Mouse (Mus musculus) right cerebral cortex, adult 18-20 months (tissue): ENCODE data around the gene Casp7.
"Not testable (repeated sequence)": the region's sequence is repeated elsewhere in the genome, so short reads cannot be mapped to it uniquely, and the experiment has no call there.

Experiments used
- DNase-seq: peaks from one replicate; pipeline ENCODE4 v3.0.0; 2022; ENCODE audit warnings: mixed read lengths

Gene Casp7

DNA sequence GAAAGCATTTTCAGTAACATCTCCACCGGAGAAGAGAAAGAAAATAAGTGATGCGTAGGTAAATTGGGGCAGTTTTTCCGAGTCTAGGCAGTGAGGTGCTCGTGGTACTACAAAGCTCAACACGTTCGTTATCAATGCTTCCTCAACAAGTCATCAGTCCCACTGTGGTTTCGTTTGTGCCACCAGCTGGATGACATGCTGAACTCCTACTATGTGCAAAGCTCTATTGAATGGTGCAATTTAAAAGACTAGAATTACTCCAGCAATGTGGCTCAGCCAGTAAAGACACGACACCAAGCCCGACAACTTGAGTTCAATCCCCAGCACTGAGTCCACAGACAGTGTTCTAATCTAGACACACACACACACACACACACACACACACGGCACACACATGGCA is 10.8 kb upstream of the Casp7 start:
- no peak for DNase-seq

DNA sequence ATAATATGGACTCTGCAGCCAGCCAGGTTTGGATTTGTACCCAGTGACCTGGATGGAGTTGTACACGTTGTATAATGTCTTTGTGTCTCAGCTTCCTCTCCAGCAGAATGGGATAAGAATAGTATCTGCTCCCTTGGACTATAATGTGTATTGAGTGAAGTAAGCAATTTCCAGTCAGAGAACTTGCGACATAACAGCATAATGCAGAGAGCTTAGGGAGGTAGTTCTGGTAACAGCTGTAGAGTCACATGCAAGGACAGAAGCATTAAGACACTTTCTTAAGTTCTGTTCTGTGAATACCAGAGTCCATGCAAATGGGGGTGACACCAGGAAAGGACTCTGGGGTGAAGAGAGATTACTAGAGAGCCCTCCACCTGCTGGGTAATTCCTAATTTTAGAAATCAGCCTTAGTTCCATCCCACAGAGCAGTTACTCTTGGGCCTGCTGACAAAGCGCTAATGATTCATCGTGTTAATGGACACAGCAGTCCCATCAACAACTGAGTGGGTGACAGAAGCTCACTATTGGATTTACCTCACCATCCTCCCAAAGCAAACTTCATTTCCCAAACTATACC is 9.1 kb upstream of the Casp7 start:
- DNase-seq = no peak

DNA sequence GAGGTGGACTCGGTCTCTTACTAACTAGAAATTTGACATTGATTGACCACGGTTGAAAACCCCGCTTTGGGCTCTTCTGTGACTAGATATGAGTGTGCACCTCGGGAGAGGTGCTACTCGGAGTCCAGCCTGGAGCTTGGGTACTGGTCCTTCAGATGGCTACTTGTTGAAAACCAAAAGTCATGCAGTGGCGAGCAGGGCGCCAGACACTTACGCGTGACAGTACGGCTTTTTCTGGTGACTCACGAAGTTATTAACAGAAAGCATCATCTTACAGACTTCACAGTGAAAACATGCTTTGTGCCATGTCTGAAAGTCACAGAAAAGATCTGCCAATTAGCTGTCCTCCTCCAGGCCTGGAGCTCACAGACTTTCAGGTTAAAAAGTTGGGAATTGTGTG is 7.8 kb upstream of the Casp7 start:
- DNase-seq = no peak

DNA sequence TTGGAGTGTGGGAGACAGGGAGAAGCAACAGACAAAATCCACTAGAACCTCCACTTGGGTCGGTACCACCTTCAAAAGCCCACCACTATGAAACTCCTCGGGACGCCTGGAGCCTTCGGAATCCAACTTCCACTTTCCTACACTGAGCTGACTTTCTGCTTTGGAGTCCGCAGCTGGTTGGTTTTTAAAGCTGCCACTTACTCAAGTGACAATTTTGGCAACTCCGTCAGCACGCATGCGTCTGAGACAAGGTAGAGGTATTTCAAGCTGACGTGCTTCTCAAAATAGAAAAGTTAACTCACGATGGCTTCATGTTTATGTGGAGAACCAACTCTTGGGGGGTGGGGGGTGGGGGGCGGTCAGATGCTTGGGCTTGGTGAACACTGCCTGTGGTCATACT is 7.0 kb upstream of the Casp7 start, which contains the start of gene Nrap:
Gene Nrap (minus strand): TSS at position 159 of the 400 bp plus-strand sequence.
- DNase-seq = no peak

DNA sequence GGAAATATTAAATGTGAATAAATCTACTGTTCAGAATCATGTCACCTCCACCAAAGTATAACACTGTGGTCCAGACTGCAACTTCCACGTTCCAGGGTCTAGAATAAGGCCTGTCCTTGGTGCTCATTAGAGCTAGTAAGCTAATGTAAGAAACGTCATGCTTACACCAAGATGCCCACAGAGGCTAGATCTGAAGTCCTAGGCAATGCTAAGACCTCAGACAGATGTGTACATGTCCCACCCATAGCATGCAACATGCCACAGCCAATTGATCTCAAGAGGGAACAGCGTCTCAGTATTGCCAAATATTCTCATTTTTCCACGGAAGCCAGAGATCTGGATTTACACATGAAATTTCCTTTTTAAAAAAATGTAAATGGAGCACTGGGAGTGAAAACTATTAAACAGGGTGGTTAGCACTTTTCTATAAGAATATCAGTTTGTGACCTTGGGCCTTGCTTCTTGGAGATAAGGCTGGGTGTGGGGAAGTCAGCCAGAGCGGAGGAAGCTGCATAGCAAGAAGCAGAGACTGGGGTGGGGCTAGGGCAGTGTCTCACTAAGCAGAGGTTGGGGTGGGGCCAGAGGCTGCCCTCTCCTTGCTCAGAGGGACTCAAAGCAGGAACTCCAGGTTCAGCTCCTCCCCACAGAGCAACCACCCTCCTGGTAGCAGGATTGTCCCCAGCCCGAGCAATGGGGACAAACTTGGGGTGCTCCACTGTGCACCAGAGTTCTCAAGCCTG is 5.5 kb upstream of the Casp7 start:
- no peak for DNase-seq

DNA sequence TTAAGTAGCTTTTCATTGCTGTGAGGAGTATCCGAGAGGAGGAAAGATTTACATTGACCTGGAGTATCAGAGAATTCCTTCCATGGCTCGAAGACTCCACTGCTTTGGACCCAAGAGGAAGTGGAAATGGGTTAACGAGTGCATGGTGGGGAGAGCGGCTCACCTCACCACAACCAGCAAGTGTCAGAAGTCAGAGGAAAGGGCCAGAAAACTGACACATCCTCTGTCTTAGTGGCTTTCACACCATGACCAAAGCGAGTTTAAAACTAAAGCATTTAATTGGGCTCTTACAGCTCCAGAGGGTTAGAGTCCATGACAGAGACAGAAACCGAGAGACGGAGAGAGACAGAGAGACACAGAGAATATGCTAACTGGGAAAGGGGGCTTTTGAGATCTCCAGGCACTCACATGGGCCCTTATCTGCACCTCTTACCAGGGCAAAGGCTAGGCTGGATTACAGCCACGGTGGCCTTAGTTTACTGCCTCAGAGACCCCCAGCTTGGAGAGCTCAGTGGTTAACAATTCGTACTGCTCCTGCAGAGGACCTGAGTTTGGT is 3.5 kb upstream of the Casp7 start:
- no peak for DNase-seq

DNA sequence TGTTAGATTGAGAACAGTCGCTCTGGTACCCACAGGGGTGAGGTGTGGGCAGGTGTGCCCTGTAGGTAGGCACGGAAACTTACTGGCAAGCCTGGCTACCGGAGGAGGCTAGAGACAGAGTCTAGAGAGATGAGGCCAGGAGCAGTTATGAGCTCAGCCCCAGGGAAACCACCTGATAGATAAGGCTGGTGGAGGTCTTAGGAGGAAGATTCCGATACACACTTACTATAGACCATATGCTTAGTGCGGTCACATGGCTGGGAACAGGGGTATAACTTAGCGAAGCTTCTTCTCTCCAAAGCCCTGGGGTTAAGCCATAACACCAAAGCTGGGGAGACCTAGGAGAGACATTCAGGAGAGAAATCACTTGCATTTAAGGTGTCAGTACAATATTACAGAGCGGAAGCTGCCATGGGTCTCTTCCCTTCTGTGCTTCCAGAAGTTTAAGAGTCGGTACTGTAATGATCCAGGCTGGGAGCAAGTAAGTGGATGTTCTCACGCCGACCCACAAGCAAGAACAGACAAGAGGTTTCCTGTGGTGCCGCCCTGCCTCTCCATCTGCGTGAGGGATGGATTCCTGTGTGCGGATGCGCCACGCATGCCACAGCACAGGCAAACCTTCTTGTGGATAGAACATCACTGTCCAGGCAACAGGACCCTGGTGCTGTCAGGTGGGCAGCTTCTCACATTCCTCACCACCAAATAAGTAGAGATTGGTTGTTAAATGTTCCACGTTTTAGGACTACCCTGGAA is 1.6 kb upstream of the Casp7 start:
- no peak for DNase-seq

DNA sequence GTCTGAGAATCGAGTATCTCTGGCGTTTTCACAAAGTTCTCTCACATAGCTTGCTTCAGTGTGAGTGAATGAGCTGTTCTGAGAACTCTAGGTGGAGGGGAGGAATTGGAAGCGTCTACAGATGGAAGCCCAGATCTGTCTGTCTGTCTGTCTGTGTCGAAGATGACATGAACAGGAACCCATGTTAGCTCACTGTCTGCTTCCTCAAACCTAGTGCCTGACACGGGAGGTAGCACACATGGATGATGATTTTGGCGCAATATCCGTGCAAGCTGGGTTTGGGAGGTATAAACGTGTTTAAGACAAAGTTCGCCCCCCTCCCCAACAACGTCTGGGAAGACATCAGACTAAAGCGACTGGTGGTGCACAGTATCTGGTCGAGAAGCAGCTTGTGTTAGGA is 702 bp upstream of the Casp7 start:
- DNase-seq = no peak

DNA sequence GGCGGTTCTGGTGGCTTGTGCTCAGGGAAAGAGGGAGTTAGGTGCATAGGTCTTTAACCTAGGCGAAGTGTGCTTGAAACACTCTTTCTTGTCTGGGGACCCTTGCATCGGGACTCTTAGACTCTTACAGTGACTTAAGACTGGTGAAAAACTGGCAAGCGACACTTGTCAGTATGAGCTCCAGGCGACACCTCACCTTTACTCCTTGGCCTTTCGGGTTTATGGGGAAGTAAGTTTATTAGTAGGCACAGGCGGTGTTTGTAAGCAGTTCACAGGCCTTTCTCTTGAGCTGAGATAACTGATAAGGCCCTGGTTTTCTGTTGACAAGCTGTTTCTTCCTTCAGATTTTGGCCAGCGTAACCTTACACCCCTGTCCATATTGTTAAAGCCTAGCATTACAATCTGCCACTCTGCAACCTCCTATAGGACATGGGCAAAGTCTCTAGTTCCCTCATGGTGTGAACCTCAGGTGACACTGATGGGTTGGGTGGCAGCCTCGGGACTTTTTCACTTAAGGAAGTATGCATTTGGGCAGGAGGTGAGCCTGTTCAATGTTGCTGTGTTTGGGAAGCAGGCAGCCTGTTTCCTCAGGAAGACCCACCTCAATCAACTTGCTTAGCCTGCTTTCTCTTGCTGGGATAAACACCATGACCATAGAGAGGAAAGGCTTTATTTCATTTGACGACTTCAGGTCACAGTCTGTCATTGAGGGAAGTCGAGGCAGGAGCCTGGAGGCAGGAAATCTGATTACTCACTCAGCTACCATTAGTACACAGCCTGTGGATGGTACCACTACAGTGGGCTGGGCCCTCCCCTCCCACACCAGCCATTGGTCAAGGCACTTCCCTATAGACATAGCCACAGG is 966 bp downstream of the Casp7 start:
- no peak for DNase-seq

DNA sequence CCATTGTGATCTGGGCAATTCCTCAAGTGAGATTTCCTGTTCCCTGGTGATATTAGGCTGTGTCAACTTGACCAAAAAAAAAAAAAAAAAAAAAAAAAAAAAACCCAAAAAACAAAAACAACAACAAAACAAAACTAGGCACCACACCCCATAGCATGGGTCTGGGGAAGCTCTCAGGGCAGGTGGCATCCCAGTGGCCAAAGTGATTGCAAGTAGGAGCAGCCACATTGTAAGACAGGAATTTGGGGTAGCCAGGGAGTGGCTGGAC is 1.5 kb downstream of the Casp7 start:
- no peak for DNase-seq

DNA sequence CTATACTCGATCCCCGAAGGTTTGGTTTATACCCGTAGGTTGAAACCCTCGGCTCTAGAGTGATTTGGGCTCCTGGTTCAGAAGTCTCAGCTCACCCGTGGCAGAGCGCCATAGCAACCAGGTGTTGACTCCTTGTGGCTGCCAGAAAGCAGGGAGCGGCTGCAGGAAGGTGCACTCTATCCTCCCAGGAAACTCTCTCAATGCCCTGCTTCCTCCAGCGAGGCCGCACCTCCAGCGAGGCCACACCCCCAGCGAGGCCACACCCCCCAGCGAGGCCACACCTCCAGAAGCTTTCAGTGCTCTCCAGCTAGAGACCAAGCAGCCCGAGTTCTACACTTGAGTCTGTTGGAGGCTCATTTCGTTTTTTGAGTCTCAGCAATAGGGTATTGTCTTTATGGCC is 3.3 kb downstream of the Casp7 start:
- DNase-seq = peak; percentile 21

DNA sequence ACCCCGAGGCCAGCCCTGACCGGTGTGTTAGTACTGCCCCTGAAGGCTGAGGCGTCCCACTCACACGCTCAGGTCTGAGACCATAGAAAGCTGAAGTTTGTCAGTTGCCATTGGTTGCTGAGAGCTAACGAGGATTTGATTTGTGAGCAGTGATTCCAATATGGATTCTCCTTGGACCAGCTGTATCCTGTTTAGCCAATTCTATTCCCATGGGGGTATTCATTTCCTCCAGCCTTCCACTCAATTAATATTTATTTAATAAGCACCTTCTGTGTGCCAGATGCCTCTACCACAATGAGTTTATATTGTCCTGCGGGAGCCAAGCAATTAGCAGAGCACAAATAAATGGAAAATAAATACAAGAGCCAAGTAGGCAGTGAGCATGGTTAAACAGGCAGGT is 4.9 kb downstream of the Casp7 start:
- no peak for DNase-seq

DNA sequence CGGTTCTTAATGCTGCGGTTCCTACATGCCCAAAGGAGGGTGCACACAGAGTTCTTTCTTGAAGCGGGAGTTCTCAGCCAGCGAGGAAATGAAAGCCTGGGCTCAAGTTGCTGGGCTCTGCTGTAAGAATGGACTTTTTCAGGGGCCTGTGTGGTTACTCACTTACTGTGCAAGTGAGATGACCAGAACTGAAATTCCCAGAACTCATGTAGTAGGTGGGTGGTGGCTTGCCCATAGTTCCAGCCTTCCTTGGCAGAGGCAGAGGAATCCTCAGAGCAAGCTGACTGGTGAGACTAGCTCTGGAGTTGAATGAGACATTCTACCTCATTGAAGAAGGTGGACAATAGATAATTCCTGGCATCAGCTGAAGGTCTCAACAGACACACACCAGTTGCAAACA is 8.9 kb downstream of the Casp7 start:
- DNase-seq = no peak

DNA sequence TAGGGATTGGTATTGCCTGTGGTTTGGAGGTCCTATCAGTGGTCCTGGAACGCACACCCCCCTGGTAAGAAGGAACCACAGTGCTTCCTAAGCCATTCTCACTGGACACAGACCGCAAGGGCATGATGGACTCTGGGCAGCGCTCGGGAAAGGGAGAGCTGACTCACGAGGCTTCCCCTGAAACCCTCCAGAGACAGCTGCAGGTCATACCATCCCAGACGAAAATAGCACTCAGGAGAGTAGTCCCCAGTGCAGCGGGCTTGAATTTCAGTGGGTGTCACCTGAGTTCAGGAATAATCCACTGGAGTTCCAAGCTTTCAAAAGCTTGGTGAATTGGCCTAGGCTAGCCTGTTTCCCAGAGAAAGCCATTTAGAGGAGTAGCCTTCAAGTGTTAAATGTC is 9.7 kb downstream of the Casp7 start:
- no peak for DNase-seq

DNA sequence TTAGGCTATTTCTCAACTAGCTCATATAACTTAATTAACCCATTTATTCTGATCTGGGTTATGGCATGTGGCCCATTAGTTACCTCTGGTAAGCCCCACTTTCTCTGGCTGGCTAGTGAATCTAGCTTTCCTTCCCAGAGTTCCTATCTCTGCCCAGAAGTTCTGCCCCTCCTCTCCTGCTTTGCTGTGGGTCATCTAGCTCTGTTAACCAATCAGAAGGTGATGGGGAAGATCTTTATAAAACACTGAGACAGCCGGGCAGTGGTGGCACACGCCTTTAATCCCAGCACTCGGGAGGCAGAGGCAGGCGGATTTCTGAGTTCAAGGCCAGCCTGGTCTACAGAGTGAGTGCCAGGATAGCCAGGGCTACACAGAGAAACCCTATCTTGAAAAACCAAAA is 13.0 kb downstream of the Casp7 start:
- not testable (repeated sequence) for DNase-seq

DNA sequence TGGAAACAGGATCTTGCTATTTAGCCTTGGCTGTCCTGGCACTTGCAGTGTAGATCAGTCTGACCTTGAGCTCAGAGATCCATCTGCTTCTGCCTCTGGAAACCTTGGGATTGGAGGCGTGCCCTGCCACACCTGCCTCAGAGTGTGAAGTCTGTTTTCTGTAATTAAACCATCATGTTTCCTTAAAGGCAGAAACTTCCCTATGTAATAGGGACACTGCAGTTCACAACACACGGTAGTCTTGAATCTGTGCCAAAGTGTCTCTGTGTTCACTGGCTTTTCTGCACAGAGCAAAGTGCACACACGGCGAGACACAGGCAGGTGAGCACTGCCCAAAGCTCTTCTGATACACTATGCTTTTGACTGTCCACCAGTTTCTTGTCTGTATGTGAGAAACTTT is 21.5 kb downstream of the Casp7 start:
- no peak for DNase-seq

DNA sequence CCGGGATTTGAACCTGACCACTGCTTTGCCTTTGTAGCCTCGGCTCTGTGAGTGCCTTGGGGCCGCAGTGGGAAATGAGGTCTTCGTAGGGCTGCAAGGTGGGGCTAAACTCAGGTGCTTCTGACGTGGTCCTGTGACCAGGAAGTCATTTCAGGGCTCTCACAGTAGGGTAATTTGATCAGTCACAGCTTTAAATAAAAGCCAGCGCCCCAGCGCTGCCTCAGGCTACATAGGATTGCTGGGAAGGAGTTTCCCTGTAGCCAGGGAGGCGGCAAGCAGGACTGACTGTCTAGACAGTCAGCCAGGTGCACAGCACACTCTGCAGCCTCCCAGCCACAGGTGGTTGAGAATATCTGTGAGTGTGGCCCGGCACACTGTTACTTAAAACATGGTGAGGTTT is 22.5 kb downstream of the Casp7 start:
- DNase-seq = no peak

DNA sequence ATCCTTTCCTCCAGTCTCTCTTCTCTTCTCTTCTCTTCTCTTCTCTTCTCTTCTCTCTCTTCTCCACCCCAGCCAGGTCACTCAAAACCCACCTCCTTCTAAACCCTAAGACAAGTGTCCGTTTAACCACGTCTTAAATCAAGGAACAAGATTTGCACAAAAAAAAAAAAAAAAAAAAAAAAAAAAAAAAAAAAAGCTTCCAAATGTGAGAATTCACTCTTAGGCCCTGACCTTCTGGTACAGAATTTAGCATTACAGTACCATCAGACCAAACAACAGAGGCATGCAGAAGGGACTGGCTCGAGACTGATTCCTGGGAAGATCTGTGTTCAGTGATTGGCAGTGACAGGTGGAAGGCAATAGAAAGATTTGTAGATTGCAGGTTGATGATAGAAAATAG is 23.4 kb downstream of the Casp7 start:
- DNase-seq = no peak

DNA sequence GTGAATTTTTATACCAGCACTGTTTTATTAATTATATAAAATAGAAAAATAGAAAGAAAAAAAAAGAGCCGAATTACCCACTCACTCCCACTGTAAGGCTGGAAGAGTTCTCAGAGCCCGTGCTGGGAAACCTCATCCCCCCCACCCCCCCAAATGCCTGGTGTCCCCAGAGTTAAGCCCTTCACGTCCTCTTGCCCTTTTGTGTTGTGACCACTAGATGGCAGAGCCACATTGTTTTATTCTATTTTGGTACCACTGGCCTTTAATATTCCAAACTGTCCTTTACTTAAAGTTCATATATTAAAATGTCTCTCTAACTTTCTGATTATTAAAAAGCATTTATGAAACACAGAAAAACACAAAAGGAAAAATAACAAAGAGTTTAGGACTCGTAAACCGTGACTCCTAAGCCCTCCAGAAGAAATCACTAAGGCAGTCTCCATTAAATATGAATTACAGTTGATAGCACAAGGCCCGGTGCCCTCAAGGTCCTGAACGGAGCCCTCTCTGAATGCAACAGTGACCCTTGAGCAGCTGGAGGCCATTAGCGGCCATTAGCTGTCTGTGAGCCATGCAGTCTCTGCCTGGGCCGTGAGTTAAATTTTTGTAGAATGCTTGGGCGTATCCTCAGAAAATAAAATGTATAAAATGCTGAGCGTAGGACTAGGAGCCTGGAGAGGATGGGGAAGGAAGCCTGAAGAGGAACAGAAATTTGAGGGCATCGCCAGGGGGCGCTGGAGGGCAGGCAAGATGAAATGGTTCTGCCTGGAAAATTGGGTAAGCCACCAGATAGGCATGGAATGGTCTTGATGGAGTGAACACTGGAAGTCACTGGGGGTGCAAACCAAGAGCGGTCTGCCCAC is 25.8 kb downstream of the Casp7 start:
- peak; percentile 93 for DNase-seq

DNA sequence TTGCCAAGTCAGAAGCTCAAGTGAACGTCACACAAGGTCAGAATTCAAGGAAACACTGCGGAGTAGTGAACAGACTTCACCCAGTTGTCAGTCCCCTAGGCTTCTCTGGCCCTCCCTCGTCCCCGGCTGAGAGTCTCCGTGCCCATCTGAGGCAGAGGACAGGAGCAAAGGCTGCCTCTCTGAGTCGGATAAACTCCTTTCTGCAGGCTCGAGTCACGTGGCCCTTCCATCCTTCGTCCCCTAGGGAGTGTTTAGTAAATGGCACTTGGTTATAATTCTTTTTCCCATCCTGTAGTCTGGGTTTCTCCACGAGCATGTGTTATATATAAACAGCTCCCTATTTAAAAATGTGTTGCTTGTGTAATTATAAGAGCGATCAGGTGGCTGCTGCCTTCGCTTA is 26.4 kb downstream of the Casp7 start:
- peak; percentile 51 for DNase-seq

DNA sequence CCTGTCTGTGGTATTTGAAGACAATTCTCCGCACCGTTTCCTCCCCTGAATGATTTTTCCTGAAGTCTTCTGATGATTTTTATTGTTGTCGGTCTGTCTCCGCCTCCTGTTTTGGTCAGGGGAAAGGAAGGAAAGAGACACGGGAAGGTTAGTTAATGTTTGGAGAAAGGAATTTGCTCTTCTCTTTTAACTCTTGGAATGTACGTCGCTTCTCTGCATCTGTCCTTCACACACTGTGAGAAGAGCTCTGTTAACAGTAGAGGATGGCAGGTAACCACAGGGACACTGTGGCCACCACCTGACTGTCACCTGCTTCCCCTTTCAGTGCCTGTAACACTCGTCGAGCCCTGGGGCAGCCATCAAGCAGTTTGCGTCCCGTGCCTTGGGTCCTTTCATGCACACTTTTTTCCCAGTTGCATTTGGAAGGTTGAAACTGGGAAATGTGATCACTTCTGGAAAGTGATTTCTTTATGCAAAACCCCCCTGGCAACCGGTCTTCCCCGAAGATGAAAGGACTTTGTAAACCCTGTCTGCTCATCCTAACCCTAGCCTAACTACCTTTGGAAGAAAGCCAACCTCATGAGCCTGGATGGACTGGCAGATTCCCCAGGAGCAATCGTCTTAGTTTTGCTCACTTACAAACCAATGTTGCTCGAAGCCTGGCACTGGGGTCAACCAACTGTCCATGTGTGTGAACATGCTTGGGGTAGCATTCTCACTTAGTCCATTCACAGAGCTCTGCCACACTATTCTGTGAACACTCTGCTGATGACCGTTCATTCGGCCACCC is 27.9 kb downstream of the Casp7 start:
- DNase-seq = no peak
